Mouse (Mus musculus): Measurements from ENCODE around the gene Plekha6.

The Plekha6 gene

GRCm38 (mm10) chr1:133213901-133214300, 49.9 kb downstream of the Plekha6 start:
- no peak for ATAC-seq (ENCODE audit: low TSS enrichment)

- no peak for ATAC-seq (ENCODE audit: low TSS enrichment)
These were observed 50.8 kb downstream of the Plekha6 start for GRCm38 (mm10) chr1:133214672-133215359.

GRCm38 (mm10) chr1:133215360-133215700, 51.3 kb downstream of the Plekha6 start:
- ATAC-seq (ENCODE audit: low TSS enrichment), result no peak

DNA sequence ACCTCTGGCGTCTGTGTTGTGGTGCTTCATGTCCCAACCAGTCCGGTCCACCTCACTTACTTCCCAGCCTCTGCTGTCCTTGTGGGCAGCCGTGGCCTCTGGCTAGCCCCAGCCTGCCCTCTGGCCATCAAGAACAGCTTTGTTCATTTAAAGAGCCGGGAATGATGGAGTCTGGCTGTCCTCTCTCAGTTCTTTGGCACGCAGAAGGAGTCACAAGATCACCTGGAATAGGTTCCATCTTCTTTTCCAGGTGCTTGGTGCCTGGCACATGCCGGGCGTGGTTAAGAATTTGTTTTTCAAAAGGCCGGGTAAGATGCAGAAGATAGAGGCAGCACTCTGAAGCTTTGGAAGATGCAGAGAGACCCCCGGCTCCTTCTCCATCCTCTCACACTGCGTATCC, 51.7 kb downstream of the Plekha6 start:
- ATAC-seq (ENCODE audit: low TSS enrichment), result no peak

- ATAC-seq (ENCODE audit: low TSS enrichment), result no peak
These were observed 53.0 kb downstream of the Plekha6 start for GRCm38 (mm10) chr1:133217031-133217430.

DNA sequence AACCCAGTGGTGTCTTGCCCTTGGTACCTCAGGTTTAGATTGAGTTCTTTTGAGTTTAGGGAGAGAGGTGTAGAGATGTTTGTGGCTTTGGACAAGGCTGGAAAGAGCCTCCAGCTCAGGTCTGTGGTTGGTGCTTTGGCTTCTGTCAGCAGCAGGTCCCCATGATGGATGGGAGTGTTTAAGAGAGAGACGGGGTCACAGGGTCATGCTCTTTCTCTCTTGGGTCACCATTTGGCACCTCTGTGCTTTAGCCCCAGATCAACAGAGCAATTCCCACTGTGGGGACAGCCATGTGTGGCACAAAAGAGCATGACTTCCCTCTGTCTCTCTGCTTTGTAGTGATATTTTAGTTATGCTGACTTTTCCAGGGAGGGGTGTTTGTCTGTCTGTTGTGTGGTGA, 55.1 kb downstream of the Plekha6 start:
- ATAC-seq (ENCODE audit: low TSS enrichment), result no peak

- no peak for ATAC-seq (ENCODE audit: low TSS enrichment)
These were observed 57.4 kb downstream of the Plekha6 start for GRCm38 (mm10) chr1:133221459-133221858.

DNA sequence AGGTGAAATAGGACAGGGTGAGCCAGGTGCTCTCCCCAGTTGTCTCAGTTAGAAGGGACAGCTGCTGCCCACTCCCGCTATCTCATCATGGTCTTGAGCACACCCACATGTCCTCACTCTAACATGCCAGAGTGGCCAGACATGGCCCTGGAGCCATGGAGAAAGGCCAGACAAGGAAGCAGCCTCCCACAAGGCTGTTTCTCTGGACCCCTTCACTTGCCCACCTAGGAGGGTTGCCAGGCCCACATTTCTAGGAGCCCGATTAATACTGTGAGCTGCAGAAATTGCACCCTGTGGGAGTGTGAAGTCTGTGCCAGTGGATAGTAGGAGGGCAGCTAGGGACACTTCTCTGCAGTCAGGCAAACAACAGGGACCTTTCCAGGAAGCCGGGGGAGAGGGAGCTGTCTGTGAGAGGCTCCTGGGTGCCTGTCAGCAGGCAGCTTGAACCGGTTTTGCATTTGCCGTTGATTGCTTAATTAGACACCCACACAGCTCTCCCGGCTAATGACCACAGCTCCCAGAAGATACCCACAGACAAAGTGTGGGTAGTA, 58.5 kb downstream of the Plekha6 start:
- ATAC-seq (ENCODE audit: low TSS enrichment), result peak; percentile 36

- no peak for ATAC-seq (ENCODE audit: low TSS enrichment)
These were observed 60.7 kb downstream of the Plekha6 start for GRCm38 (mm10) chr1:133224674-133225073.

DNA sequence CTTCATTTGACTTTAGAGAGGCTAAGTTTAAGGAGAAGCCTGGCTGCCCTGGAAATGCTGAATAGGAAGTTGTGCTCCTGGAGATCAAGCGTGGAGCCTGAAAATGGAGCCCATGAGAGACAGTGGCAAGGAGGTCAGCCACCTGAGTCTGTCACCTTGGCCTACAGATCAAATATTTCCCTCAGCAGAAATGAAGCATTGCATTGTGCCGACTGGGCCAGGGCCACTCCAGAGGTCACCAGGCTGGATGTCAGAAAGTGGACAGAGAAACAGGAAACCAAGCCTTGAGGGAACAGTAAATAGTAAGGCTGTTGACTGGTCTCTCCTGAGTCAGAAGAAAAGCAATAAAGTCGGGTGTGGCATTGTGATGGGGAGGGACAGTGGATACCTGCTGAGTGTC, 61.1 kb downstream of the Plekha6 start:
- ATAC-seq (ENCODE audit: low TSS enrichment), result no peak

DNA sequence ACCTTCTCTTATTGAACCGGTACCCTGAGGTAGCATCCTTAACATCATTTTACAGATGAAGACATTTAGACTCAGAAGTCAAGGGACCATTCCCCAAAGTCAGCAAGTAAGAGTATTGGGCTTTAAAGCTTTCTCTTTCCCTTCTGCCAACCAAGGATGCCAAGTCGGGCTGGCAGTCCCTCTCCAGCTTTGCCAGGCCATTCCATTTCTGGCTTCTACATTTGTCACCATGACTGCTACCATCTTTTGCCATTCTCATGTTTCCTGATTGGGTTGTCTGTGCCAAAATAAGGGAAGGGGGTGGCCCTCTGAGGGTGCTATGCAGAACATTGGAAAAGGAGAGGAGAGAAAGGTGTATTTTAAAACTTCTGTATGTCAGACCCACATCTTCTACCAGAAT, 61.6 kb downstream of the Plekha6 start:
- ATAC-seq (ENCODE audit: low TSS enrichment), result no peak

DNA sequence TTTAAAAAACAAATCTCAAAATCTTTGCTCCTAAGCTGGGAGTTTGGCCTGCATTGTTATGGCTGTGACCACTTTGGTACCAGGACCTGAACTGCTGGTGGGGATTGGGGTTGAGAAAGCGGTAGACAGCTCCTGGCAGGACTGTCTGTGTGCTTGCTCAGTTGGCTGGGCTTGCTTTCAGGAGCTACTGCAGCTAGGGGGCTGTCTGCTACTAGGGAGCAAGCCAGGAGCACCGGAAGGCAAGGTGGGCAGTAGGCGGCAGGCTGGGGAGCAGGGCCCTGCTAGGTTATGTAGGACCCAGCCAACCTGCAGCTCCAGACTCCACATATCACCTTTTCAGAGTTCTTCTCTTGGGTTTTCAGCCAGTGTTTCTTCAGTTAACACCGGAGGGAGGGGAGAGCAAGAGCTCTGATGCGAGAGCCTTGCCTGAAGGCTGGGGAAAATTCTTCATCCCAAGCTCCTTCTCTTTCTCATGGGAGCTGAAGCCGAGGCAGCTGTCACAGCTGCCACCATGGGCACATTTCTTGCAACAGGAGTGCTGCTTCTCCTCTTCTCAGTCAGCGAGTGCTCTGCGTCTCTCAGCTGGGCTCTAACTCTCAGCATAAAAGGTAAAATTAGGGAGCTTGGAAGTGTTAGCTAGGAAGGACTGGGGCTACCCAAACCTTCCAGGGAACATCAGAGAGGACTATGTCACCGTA, 62.1 kb downstream of the Plekha6 start:
- peak; percentile 55 for ATAC-seq (ENCODE audit: low TSS enrichment)

DNA sequence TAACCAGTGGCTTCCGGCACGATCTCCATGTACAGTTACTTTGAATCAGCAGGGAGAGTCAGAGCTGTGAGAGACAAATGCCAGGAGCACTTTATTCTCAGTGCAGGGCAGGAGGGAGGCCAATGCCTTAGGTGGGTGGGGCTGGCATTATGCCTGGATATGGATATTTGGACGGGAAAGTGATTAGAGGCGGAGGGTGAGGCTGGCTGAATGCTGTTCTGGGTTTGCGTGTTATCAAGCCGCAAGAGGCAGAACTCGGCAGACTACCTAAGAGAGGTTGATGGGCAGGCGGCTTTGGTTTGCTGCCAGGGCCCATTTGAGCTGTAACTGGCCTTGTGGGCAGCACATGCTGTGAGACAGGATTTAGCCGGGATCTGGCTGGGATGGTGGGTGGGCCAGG, 62.9 kb downstream of the Plekha6 start:
- peak; percentile 39 for ATAC-seq (ENCODE audit: low TSS enrichment)

DNA sequence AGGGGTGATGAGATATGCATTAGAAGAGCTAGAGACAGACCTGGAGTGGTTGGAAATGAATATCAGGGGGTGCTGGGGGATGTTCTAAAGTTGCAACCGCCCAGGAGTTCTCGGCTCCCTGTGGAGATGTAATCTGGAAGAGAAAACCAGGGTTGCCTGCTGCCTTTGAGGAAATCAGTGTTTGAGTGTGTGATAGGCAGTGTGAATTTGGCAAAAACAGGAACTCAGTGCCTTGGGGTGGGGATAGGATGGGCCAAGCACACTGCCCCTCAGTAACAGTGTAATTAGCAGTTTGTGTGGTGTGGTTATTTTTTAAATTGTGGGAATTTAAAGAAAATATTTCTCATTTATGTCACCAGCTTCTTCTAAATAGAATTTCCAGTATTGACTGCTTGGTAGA, 63.4 kb downstream of the Plekha6 start:
- 0 out of 2 replicates have a peak, but pooled peaks have one; percentile 10 for ATAC-seq (ENCODE audit: low TSS enrichment)

DNA sequence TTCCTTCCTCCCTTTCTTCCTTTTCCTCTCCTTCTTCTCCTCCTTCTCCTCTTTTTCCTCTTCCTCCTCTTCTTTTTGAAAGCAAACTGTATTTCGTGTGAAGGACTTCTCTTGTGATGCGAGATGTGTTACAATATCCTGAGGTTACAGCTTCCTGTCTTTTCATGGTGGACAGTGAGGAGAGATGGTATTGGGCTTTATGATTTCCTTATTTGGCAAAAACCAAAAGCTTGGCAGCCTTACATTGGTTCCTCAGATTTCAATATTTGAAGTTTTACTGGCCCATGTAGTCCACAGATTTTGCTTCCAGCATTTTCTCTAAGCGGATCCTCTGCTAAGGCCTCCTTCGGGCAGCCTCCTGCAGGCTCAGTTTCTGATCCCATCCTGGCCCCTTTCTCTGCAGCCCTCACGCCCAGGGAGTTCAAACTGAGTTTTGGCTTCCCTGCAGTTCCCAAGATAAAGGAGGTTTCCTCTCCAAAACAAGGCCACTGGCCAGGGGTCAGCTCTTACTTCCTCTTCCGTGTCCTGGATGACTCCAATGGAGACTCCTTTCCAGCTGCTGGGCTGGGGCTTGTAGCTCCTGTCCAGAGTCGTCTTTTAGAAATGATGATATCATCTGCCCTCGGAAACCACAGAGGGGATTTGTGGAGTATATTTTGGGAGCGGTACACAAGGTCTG, 64.9 kb downstream of the Plekha6 start:
- no peak for ATAC-seq (ENCODE audit: low TSS enrichment)

DNA sequence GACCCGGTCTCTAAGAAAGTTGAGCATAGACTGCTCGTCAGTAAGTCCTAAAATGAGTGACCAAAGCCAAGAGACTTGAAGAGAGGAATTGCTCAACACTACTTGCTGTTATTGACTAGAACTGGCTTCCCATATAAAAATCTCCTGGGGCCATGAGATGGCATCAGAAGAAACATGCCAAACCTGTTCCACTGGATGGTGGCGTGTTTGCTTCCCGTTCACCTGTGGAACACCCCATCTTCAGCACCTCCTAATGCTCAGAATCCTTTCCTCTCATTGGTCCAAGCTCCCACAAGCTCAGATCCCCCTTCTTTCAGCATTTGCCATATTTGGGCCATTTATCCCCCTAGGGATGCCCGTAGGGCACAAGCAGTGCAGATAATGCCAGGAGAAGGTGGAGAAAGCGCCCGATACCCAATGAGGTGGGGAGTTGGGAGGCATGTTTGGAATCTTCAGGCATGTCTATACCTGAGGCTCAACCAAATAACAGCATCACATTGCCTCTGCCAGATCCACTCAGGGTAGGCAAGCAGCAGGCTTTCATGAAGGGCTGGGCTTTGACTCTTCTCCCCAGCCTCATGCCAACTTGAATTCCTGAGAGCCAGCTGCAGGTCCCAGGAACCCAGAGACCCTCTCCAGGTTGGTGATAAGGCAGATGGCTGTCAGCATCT, 67.6 kb downstream of the Plekha6 start:
- ATAC-seq (ENCODE audit: low TSS enrichment), result no peak

DNA sequence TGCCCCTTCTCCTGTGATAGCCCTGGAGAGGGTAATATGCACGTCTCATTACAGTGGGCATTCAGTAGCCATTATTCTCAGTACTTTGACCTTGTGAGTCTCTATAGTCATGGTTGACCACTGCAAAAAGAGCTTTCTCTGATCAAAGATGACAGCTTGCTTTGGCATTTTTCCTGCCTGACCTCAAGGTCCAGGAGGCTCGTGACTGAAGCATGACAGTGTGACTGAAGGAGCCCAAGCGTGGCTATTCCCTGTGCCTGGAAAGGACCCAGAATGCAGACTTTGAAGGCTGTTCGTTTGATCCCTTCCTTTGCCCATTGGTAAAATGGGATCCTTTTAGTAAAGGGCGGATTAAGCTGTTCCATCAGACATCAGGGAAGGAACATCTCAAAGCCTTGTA, 71.9 kb downstream of the Plekha6 start:
- ATAC-seq (ENCODE audit: low TSS enrichment), result no peak

DNA sequence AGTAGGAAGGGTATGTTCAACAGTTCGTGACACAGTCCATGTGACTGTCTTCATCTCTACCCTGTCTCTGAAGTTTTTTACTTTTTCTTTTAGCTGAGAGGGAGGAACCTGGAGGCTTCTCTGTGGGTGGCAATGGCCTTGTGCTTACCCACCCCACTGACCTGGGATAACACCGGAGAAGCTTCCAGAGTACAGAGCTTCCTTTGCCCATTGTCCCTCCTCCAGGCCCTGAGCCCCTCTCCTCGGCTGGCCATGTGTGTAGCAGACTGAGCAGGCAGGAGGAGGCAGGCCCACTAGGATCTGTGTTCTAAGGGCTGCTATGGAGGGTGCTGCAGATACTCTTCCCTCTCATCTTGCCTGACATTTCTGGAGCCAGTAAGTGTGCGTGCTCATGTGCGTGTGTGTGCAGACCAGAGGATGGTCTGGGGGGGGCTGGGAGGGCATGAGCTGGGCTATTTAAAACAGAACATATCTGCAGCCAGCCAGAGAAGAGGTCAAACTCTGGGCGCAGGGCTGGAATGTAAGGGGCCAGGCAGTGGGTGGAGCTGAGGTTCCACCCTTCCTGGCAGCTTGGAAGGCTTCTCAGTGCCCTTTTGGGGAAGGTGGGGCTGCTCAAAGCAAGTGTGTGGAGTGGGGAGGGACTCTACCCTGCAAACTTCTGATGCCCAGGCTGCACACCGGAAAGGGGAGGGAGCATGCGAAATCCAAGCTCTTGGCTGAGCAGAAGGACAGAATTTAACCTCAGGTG, 72.9 kb downstream of the Plekha6 start:
- ATAC-seq (ENCODE audit: low TSS enrichment), result no peak

DNA sequence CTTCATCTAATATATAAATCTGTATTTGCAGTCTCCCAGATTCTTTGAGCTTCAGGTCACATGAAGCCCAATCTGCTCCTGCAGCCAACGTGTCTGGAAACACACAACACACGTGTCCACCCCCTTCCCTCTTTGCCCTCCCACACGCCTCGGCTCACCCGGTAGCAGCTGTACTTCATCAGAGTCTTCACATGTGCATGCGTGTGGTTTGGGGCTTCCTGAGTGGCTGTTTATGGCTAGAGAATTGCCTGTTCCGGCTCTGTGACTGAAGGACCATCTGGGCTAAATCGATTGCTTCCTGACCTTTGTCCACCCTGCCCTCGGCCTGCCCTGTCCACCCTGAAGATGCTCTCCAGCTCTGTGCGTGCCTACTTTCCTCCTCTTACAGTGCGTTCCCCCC, 73.7 kb downstream of the Plekha6 start:
- ATAC-seq (ENCODE audit: low TSS enrichment), result no peak

DNA sequence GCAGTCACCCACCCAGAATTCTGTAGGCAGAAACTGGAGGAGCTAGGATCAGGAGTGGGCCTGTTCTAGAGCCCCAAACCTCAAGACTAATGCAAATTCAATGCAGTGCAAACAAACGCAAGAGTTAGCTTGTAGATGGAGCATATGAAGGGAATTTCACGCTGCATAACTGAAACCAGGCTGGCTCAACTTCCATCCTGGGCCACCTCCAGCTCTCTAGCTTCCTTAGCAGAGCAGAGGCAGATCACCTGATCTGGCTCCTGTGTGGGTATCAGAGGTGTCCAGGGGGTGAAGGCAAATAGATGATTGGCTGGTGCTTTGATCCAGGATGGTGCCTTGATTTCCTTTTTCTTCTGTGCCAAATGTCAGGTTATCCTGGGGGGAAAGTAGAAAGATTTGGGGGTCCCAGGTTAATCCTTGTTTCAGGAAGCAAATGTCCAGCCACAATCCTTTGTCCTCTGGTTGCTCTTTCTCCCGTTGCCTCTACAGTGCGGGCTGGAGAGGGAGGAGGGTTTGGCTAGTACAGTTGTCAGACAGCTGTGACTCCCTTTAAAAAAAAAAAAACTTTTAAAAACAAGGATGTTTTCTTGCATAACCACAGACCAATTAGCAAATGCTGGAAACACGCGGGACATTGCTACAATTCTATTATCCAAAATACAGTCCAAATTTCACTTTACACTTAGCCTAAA, 75.3 kb downstream of the Plekha6 start:
- peak; percentile 89 for ATAC-seq (ENCODE audit: low TSS enrichment)

DNA sequence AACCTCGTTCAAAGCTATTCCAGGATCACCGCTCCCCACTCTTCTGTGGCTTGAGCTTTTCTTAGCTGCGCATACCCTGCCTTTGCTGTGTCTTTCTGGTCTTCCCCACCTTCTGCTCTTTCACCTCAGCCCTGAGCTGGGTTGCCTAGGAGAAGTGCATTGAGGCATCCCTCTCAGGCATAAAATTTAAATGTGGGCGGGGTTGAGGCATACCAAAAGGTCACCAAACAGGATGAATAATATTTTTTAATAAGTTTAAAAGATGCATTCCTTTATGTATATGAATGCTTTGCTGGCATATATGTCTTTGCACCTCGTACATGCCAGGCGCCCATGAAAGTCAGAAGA, 75.8 kb downstream of the Plekha6 start:
- ATAC-seq (ENCODE audit: low TSS enrichment), result no peak
